Mouse (Mus musculus): Measurements from ENCODE around the gene Actr3. TPM values are rescaled to one million over a fixed set of nuclear protein-coding genes. Genes with fewer than 3 reads are reported as not detected.

The Actr3 gene
- 100 to 1,000 TPM; 184 to 187 TPM for total RNA-seq (2021)
- long read RNA-seq, experiment 1, transcript Actr3-201 (13 exons, 2,554 nt), result minor isoform, 12 of 232 reads
- long read RNA-seq, experiment 1, transcript Actr3-202 (12 exons, 2,565 nt), result major isoform, 195 of 232 reads
- long read RNA-seq, experiment 1, partial matches to known transcripts, result 18 of 232 reads
- long read RNA-seq, experiment 1, other reads (novel, unspliced or antisense), result 7 of 232 reads
- long read RNA-seq, experiment 2, transcript Actr3-202 (12 exons, 2,565 nt), result major isoform, 93 of 111 reads
- long read RNA-seq, experiment 2, partial matches to known transcripts, result 2 of 111 reads
- long read RNA-seq, experiment 2, other reads (novel, unspliced or antisense), result 12 of 111 reads

GRCm38 (mm10) chr1:125435369-125436135, at the start of gene Actr3:
TSS of gene Actr3 (minus strand) at chr1:125435727.
- peak; percentile 100 for DNase-seq

- no peak for DNase-seq
Observed at GRCm38 (mm10) chr1:125482459-125483287, 47.1 kb upstream of the Actr3 start.

GRCm38 (mm10) chr1:125481842-125482241, 46.3 kb upstream of the Actr3 start:
- no peak for DNase-seq

GRCm38 (mm10) chr1:125478588-125478987, 43.1 kb upstream of the Actr3 start:
- no peak for DNase-seq

GRCm38 (mm10) chr1:125475961-125476682, 40.6 kb upstream of the Actr3 start:
- DNase-seq, result peak; percentile 7

- no peak for DNase-seq
Observed at GRCm38 (mm10) chr1:125473866-125474265, 38.3 kb upstream of the Actr3 start.

- DNase-seq, result no peak
Observed at GRCm38 (mm10) chr1:125473126-125473666, 37.7 kb upstream of the Actr3 start.

- no peak for DNase-seq
Observed at GRCm38 (mm10) chr1:125470805-125471648, 35.5 kb upstream of the Actr3 start.

- DNase-seq, result no peak
Observed at GRCm38 (mm10) chr1:125467936-125468335, 32.4 kb upstream of the Actr3 start.

- no peak for DNase-seq
Observed at GRCm38 (mm10) chr1:125466621-125467257, 31.2 kb upstream of the Actr3 start.

- DNase-seq, result no peak
Observed at GRCm38 (mm10) chr1:125464011-125464410, 28.5 kb upstream of the Actr3 start.

- no peak for DNase-seq
Observed at GRCm38 (mm10) chr1:125463349-125463748, 27.8 kb upstream of the Actr3 start.

GRCm38 (mm10) chr1:125462917-125463316, 27.4 kb upstream of the Actr3 start:
- no peak for DNase-seq

GRCm38 (mm10) chr1:125458531-125458930, 23.0 kb upstream of the Actr3 start:
- peak; percentile 21 for DNase-seq

- no peak for DNase-seq
Observed at GRCm38 (mm10) chr1:125455128-125455527, 19.6 kb upstream of the Actr3 start.

GRCm38 (mm10) chr1:125450282-125451000, 14.9 kb upstream of the Actr3 start:
- DNase-seq, result no peak

GRCm38 (mm10) chr1:125447926-125448325, 12.4 kb upstream of the Actr3 start:
- DNase-seq, result no peak

- no peak for DNase-seq
Observed at GRCm38 (mm10) chr1:125441679-125442078, 6.2 kb upstream of the Actr3 start.

- DNase-seq, result no peak
Observed at GRCm38 (mm10) chr1:125441251-125441650, 5.7 kb upstream of the Actr3 start.

All from adrenal gland, postnatal 10 days (tissue).